Mouse (Mus musculus) left cerebral cortex, postnatal 4 days (tissue): ENCODE measurements around the gene Nsd1. TPM values are rescaled to one million over a fixed set of nuclear protein-coding genes. Genes with fewer than 3 reads are reported as not detected.

ENCODE experiments used
- DNase-seq: peaks from one replicate; pipeline ENCODE4 v3.0.0-alpha.2; 2022
- intact Hi-C: fragments of 180-260 bp; cut with DNase I; formaldehyde crosslinking; loops from one replicate; pipeline ENCODE4 v1.15.1; 2025
- total RNA-seq, 2 experiments: library from RNA; stranded (reverse); gene quantifications; 2 replicates each; pipeline ENCODE4 v1.2.3; 2021

Gene Nsd1
- total RNA-seq, 2 experiments from 2014 or later, result 155 to 163 TPM

- intact Hi-C loops, result no loop called here
Measured at GRCm38 (mm10) chr13:55327169-55327568, 117.6 kb downstream of the Nsd1 start.

GRCm38 (mm10) chr13:55327633-55328032 lies 118.1 kb downstream of the Nsd1 start:
- intact Hi-C loops, result no loop called here
- peak; percentile 90 for DNase-seq

More at GRCm38 (mm10) chr13:55327169-55327568, 117.6 kb downstream of the Nsd1 start:
- DNase-seq, result no peak

GRCm38 (mm10) chr13:55328171-55328570 lies 118.6 kb downstream of the Nsd1 start:
- DNase-seq, result no peak
- intact Hi-C loops, result no loop called here

GRCm38 (mm10) chr13:55328641-55329040 lies 119.1 kb downstream of the Nsd1 start:
- no peak for DNase-seq
- intact Hi-C loops, result no loop called here

- intact Hi-C loops, result no loop called here
- DNase-seq, result peak; percentile 87
Measured at GRCm38 (mm10) chr13:55329109-55329682, 119.6 kb downstream of the Nsd1 start.

- intact Hi-C loops, result no loop called here
Measured at GRCm38 (mm10) chr13:55329683-55330566, 120.3 kb downstream of the Nsd1 start, which contains the start of gene Mxd3. Mxd3 (minus strand) TSS chr13:55329823.

GRCm38 (mm10) chr13:55330567-55331400 lies 121.2 kb downstream of the Nsd1 start:
- intact Hi-C loops, result no loop called here
- no peak for DNase-seq

More at GRCm38 (mm10) chr13:55329683-55330566, 120.3 kb downstream of the Nsd1 start, which contains the start of gene Mxd3:
- DNase-seq, result peak; percentile 93

GRCm38 (mm10) chr13:55332331-55332730 lies 122.7 kb downstream of the Nsd1 start:
- intact Hi-C loops, result no loop called here
- no peak for DNase-seq

GRCm38 (mm10) chr13:55335701-55336100 lies 126.1 kb downstream of the Nsd1 start:
- intact Hi-C loops, result no loop called here

GRCm38 (mm10) chr13:55337341-55337975 lies 127.9 kb downstream of the Nsd1 start:
- intact Hi-C loops, result no loop called here

More at GRCm38 (mm10) chr13:55335701-55336100, 126.1 kb downstream of the Nsd1 start:
- DNase-seq, result no peak

GRCm38 (mm10) chr13:55338131-55339054 lies 128.8 kb downstream of the Nsd1 start:
- peak; percentile 55 for DNase-seq

More at GRCm38 (mm10) chr13:55337341-55337975, 127.9 kb downstream of the Nsd1 start:
- no peak for DNase-seq

GRCm38 (mm10) chr13:55339259-55339658 lies 129.7 kb downstream of the Nsd1 start:
- intact Hi-C loops, result no loop called here
- no peak for DNase-seq

More at GRCm38 (mm10) chr13:55338131-55339054, 128.8 kb downstream of the Nsd1 start:
- intact Hi-C loops, result no loop called here

GRCm38 (mm10) chr13:55342469-55342868 lies 132.9 kb downstream of the Nsd1 start:
- intact Hi-C loops, result no loop called here
- DNase-seq, result no peak

- no peak for DNase-seq
- intact Hi-C loops, result no loop called here
Measured at GRCm38 (mm10) chr13:55344286-55344685, 134.7 kb downstream of the Nsd1 start.

GRCm38 (mm10) chr13:55346745-55347144 lies 137.2 kb downstream of the Nsd1 start:
- intact Hi-C loops, result no loop called here
- no peak for DNase-seq

GRCm38 (mm10) chr13:55361145-55361544 lies 151.6 kb downstream of the Nsd1 start:
- intact Hi-C loops, result no loop called here
- no peak for DNase-seq

- intact Hi-C loops, result no loop called here
- peak; percentile 18 for DNase-seq
Measured at GRCm38 (mm10) chr13:55361974-55362452, 152.4 kb downstream of the Nsd1 start.

GRCm38 (mm10) chr13:55362453-55363060 lies 153.0 kb downstream of the Nsd1 start, which contains the start of gene Lman2:
Lman2 (minus strand) TSS chr13:55362783.
- peak; percentile 97 for DNase-seq
- intact Hi-C loops, result no loop called here
